Mouse (Mus musculus) frontal cortex, postnatal 25 days (tissue): Measurements from ENCODE around the gene Zfp661.
A peak's percentile ranks its signal among the peaks of the same experiment; 100 is the strongest.

Source experiments
- DNase-seq, 2 experiments: peaks; one replicate each; pipeline ENCODE4 v3.0.0; 2022; ENCODE audit warnings: low spot score in 2 of 2

The Zfp661 gene

DNA sequence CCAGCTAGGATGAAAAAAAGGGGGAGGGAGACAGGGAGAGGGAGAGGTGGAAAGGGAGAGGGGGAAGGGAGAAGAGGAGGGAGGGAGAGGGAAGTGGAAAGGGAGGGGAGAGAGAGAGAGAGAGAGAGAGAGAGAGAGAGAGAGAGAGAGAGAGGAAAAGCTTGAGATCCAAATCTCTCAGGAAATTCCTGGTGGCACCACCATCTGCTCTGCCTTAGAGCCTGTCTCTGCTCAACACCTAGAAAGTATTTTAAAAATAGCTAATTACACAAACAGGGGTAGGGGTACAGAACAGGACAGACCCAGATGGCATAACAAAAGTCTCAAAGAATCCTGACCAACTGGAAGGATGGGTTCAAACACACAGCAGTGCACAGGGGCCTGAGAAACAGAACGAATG is 36.4 kb downstream of the Zfp661 start:
- no peak for DNase-seq

DNA sequence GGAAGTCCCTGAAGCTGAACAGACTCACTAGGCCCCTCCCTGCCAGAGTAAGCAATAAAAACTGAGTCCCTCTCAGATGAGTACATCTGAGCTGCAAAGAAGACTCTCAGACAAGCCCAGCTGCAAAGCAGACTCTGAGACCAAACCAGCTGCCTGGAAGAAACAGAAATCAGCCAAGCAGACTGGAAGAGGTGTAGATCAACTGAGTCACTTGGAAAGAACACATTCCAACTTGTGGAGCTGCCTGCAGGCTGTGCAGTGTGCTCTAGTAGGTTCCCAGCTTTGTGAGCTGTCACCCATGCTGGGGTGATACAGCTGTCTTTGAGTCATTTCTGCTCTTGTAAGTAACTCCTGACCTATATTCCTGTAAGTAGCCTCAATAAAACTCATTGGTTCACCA is 37.2 kb downstream of the Zfp661 start:
- no peak for DNase-seq

DNA sequence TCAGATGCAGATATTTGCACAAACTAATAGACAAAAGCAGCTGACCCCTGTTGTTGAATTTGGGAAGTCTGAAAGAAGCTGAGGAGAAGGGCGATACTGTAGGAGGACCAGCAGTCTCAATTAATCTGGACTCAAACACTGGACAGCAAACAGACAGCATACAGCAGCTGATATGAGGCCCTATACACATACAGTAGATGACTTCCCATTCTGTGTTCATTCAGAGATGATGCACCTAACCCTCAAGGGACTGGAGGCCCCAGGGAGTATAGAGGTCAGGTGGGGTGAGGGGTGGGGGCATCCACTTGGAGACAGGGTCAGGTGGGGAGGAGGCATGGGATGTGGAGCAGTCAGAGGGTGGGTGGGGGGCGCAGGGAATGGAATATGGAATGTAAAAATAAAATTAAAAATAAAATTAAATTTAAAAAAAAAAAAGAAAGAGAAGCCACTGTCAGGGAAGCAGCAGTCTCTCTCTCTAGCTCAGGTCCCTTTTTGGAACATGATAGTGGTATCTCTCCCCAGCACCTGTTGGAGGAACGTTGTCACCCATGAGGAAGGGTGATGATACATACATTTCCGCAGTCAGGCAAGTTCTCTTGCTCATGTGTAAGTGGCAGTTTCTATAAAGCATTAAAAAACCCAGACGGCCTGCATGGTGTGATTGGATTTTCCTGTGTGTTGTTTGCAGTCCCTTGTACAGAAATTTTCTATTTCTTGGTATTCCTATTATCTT is 38.4 kb downstream of the Zfp661 start:
- DNase-seq = no peak

DNA sequence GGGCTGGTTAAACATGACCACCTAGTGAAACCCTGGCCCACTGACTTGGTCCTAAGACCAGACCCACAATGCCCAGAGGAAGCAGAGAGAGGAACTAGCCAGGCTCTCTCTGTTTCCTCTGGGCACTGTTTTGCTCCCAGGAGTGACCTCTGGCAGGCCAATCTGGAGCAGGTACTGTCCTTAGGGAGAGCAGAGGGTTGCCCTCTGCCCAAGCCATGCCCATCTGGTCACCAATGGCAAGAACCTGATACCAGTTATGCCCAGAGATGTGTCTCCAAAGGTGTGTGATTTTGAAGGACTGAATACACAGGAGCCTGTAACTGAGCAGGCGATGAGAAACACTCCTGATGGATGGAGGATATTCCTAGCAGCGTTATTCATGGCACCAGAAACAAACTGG is 45.2 kb downstream of the Zfp661 start:
- DNase-seq = no peak

DNA sequence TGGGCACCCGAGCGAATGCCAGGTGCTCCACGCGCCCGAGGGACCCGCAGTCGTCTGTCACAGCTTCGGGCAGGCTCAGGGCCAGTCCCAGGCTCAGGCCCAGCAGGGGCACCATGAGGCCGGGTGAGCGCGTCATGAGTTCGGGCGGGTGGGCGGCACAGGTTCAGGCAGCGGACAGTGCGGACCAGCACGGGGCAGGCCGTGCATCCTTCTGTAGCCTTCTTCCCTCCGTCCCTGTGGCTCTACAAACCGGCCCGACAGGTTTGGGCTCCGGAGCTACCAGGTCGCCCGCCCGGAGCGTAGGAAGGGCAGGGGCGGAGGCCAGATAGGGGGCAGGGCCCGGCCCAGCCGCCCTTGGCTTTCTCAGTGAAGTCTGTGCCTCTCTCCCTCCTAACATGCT is 45.7 kb downstream of the Zfp661 start, which contains the start of gene Prom2:
TSS of gene Prom2 (minus strand) at position 283 of the 400 bp plus-strand sequence.
- no peak for DNase-seq

DNA sequence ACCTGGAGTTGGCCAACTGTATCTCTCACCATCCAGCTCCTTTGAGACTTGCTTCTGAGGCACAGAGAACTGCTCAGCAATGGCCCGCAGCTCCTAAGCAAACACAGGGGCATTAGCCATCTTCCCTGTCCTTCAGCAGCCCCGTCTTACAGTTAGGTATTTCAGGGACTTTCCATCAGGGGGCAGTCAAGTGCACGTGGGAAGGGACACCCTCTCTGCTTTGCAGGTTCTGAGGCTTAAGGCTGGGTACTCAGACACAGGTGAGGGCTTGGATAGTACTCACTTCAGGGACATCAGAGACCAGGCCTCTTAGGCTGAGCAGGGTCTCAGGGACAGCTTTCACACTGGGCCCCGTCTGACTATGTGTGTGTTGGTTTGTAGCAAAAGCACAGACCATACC is 47.4 kb downstream of the Zfp661 start:
- no peak for DNase-seq

DNA sequence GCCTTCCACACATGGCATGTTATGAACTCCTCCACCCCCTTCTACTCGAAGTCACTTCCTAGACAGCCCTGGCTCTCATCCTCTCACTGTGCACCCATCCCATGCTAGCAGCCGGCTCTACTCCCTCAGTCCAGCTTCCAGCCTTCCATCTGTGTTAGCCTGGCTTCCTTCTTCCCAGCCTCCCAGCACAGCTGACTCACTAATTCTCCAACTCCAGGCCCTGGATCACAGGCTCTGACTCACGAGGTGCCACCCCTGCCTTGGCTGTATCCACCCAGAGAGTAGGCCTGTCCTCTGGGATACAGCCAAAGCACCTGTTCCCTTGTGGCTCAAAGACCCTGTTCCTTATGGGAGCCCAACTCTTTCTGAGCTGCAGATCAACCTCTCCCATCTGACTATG is 49.3 kb downstream of the Zfp661 start:
- peak in 1 of 2 experiments; percentile 38 for DNase-seq

DNA sequence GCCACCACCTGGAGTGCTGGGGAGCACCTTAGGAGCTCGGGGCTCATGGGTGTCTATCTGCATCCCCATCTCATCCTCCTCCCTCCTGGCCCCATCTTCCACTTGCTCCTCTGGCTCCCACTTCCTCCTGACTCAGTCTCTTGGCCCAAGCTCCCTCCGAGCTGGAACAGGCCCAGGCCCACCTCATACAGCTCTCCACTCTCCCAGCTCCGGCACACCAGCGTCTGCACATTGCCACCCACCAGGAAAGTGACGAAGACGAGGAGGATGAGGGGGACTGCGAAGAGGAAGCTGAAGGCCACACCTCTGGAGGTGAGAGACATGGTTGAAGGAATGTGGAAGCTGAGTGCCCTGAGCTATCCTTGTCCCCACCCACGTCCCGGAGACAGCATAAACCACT is 51.5 kb downstream of the Zfp661 start:
- DNase-seq = peak; percentile 36 to 63

DNA sequence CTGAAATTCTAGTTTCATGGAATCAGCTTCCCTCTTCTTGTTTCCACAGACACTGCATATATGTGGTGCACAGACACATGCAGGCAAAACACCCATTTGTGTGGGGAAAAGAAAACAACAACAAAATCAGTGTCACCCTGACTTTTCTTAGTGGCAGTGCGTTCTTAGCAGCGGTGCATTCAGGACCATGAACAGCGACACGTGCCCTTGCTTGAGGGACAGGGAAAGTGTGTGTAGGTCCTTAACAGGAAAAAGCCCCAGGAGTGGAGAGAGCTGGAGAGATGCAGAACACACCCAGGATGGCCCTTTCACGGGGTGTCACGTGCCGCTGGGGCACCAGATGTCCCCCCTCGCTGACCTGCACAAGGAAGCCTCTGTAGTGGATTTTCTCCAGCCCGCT is 54.5 kb downstream of the Zfp661 start:
- DNase-seq = no peak

DNA sequence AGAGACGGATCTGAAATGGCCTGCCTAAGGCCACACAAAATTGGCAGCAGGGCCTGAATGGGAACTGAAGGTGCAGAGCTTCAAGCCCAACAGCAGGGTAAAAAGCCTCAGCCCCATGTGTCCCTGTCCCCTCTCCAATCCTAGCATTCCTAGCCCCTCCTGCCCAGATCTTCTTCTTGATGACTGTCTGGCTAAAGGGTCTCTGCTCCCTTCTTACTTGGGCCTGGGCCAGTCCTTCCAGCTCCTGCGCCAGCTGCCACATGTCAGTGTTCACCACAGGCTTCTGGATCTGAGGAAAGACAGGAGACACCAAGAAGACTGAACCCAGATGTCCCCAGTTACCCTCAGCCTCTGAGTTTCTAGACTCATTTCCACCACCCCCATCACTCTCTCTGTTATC is 55.3 kb downstream of the Zfp661 start:
- DNase-seq = no peak

DNA sequence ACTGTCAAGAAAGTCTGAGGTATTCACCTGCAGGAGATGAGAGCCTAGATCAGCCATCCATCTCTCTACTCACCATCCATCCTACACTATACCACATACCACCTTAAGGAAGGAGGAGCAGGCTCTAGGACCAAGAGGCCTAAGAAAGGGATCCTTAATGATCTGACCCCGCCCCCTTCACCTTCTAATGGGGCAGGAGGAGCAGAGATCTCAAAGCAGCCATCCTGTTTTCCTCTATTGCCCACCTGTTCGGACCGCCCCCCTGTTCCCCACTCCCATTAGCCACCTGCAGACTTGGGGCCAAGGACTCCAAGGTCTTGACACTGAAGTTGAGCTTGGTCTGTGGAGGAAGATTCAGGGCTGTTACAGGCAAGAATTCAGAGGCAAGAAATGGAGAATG is 56.5 kb downstream of the Zfp661 start:
- DNase-seq = no peak

DNA sequence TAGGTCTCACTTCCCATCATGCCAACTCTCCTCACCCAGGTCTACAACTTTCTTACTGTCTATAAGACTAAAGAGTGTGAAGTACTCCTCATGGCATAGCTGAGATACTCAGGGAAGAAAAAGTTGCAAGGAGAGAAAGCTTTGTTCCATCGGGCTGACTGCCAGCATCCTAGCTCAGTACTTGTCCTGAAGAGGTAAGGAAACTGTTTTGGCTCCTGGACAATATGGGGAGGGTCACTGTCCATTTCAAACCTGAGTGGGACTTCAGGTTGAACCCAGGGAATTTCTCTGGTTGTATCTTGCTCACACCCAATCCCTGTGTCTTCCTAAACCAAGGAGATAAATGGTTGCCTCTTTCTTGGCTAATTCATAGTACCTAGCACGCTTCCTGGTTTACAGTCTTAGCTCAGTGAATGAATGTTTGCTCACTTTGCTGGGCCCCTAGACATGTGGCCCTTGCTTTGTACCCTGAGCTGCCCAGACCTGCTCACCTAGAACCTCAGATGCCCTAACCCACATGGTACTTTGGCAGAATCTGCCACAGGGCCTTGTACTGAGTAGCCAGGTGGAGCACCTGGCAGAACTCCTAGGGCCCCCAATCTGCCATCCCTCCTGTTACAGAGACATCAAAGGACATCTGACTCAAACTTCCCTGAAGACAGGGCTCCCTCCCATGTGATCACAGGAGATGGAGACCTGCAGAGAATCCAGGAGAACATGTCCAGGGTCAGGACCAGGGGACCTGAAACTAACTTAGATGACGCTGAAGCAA is 61.7 kb downstream of the Zfp661 start:
- no peak for DNase-seq
